In the genomic region with DNA sequence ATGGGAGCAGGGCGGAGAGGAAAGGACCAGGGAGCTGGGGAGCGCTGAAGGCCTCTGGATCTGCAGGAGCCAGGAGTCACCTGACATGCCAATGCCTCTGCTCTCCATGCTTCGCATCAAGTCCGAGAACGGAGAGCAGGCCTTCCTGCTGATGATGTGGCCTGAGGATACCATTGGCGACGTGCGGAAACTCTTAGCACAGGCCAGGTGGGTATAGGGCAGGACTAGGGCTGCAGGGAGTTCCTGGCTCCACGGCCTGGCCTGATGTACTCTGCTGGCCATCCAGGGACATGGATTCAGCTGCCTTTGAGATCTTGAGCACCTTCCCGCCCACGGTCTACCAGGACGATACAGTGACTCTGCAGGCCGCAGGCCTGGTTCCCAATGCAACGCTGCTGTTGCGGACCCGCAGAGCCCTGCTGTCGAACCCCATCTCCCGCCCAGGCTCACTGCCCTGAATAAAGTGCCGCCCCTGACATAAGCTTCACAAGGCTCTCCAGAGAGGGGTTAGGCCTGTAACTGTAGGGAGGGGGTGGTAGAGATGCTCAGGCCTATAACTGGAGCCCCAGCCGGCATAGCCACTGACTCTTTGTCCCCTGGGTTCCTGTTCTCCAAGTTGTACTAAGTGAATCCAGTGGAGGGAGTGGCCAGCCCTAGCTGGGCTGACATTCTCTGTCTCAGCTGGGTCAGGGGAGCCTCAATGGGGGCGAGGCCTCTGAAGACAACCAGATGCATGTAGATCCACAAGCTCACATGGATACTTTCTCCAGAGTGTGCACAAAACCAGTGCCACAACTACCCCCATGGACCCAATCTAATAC, we compare ENCODE assay signal across 9 mouse cellular contexts. TPM values are rescaled to one million over a fixed set of nuclear protein-coding genes. Genes with fewer than 3 reads are reported as not detected.
DNase-seq lines count a peak whose midpoint lies in the region; ATAC-seq and TF ChIP-seq lines count a peak whose summit lies in the region.
"Had no signal": no experiment of that assay in that cellular context is flagged by ENCODE, and none has a peak within 500 bp of the region (broad histone marks: within the 10 kb centered on the region; RNA-seq: fewer than 3 reads in every experiment).

No protein-coding gene starts in this region.

- ATAC-seq in heart, embryonic 14.5 days (ENCODE audit: insufficient number of reproducible peaks, insufficient read depth, low FRiP score, low read depth), result no peak
- ATAC-seq in limb, embryonic 14.5 days (ENCODE audit: low FRiP score, low read depth), result no peak

- 85% methylated on average over 21 of the region's 21 CpGs for WGBS in heart, embryonic 14.5 days
- WGBS in limb, embryonic 14.5 days, result 85% methylated on average over 20 of the region's 21 CpGs
- WGBS in kidney, adult 2 months, result 90% methylated on average over 21 of the region's 21 CpGs

- no peak overlapping the region for H3K4me3 ChIP-seq in heart, embryonic 14.5 days (ENCODE audit: control insufficient read depth in 1 of 2, insufficient read depth in 1 of 2, low read depth in 1 of 2, low read length in 2 of 2)
- no peak overlapping the region for H3K4me3 ChIP-seq in limb, embryonic 14.5 days (replicated peaks; ENCODE audit: low read length)
- no peak overlapping the region for H3K4me3 ChIP-seq in kidney, adult 2 months (ENCODE audit: insufficient read depth, low read depth, low read length)

- H3K4me2 ChIP-seq in heart, embryonic 14.5 days (ENCODE audit: low read length), result no peak overlapping the region
- H3K4me2 ChIP-seq in limb, embryonic 14.5 days (replicated peaks; ENCODE audit: low read depth, low read length, severe bottlenecking), result no peak overlapping the region

- H3K36me3 ChIP-seq in heart, embryonic 14.5 days (ENCODE audit: control insufficient read depth, insufficient read depth, low read length), result peaks cover 21% of the 10 kb centered on the region
- peaks cover 17% of the 10 kb centered on the region for H3K36me3 ChIP-seq in limb, embryonic 14.5 days (ENCODE audit: control insufficient read depth, insufficient read depth, low read length)
- H3K36me3 ChIP-seq in kidney, adult 2 months (ENCODE audit: control insufficient read depth, insufficient read depth, low read length), result no peaks in the 10 kb centered on the region

- H3K9me3 ChIP-seq in heart, embryonic 14.5 days (ENCODE audit: control insufficient read depth, low read length), result no peaks in the 10 kb centered on the region
- no peaks in the 10 kb centered on the region for H3K9me3 ChIP-seq in limb, embryonic 14.5 days (ENCODE audit: control insufficient read depth, low read length)

- DNase-seq in heart, adult 9 months (ENCODE audit: low spot score in 2 of 2), result no peak
- peak; percentile 31 for DNase-seq in right cerebral cortex, postnatal 25 days
- no peak for DNase-seq in right cerebral cortex, postnatal 14 days
- DNase-seq in limb, embryonic 14.5 days (ENCODE audit: low spot score), result no peak
- DNase-seq in cerebellum, postnatal 4 days (ENCODE audit: low spot score in 2 of 2), result no peak
- no peak for DNase-seq in frontal cortex, postnatal 25 days (ENCODE audit: low spot score in 2 of 2)
- no peak for DNase-seq in kidney, adult 2 months
- DNase-seq: cerebellum, adult 18-20 months had no signal

- peaks cover 13 to 22% of the 10 kb centered on the region in 2 experiments for H3K4me1 ChIP-seq in heart, embryonic 14.5 days (ENCODE audit: control insufficient read depth in 2 of 2, insufficient read depth in 2 of 2, low read length in 2 of 2)
- peaks cover 22% of the 10 kb centered on the region for H3K4me1 ChIP-seq in limb, embryonic 14.5 days (ENCODE audit: control insufficient read depth, insufficient read depth, low read length)
- H3K4me1 ChIP-seq in kidney, adult 2 months (ENCODE audit: control insufficient read depth, insufficient read depth, low read length), result no peaks in the 10 kb centered on the region; the same call in 1 of the 2 replicates

- H3K27me3 ChIP-seq in heart, embryonic 14.5 days (ENCODE audit: control insufficient read depth, insufficient read depth, low read length), result no peaks in the 10 kb centered on the region
- H3K27me3 ChIP-seq in limb, embryonic 14.5 days (ENCODE audit: control insufficient read depth, insufficient read depth, low read length), result no peaks in the 10 kb centered on the region
- H3K27me3 ChIP-seq in kidney, adult 2 months (replicated peaks; ENCODE audit: control insufficient read depth, insufficient read depth, low read length), result no peaks in the 10 kb centered on the region

- no peak overlapping the region for H3K27ac ChIP-seq in heart, embryonic 14.5 days (replicated peaks in 1 of 2; ENCODE audit: control insufficient read depth in 1 of 2, insufficient read depth in 1 of 2, low read depth in 2 of 2, low read length in 2 of 2)
- H3K27ac ChIP-seq in limb, embryonic 14.5 days (replicated peaks; ENCODE audit: low read depth, low read length), result no peak overlapping the region
- no peak overlapping the region for H3K27ac ChIP-seq in kidney, adult 2 months (ENCODE audit: insufficient read depth, low read depth, low read length)

- TF ChIP-seq CTCF in kidney, adult 2 months (conservative IDR thresholded peaks at IDR 0.05; ENCODE audit: insufficient read depth, insufficient read length, low read depth, low read length), result no peak

- no peak for TF ChIP-seq POLR2A in limb, embryonic 14.5 days (IDR thresholded peaks at IDR 0.05; ENCODE audit: borderline replicate concordance, extremely low read depth, insufficient read depth, insufficient read length)
- TF ChIP-seq POLR2A in kidney, adult 2 months (IDR thresholded peaks at IDR 0.05; ENCODE audit: low read depth, low read length), result no peak

- H3K9ac ChIP-seq in heart, embryonic 14.5 days (ENCODE audit: low read length), result peak overlapping the region; percentile 87; the same call in 1 of the 2 replicates
- peak overlapping the region; percentile 21; the same call in 1 of the 2 replicates for H3K9ac ChIP-seq in limb, embryonic 14.5 days (ENCODE audit: low read depth, low read length, severe bottlenecking)

RNA-seq across cellular contexts. Expression of a gene that starts 2.1 kb away (rescaled TPM):
- 196 and 209 TPM in 2 replicates for polyA plus RNA-seq in heart, embryonic 14.5 days (2014; fragmentation: Nextera tagmentation; extraction: Ambion mirVana)
- polyA plus RNA-seq in limb, embryonic 14.5 days (2012; rRNA removed), result 325 and 365 TPM in 2 replicates
- polyA plus RNA-seq in limb, embryonic 14.5 days (2014; fragmentation: Nextera tagmentation; extraction: Ambion mirVana), result 532 and 538 TPM in 2 replicates
- 262 and 323 TPM in 2 replicates for polyA plus RNA-seq in kidney, adult 2 months (2012; rRNA removed)

RNA-seq across cellular contexts. Expression of a gene that starts 24.1 kb away (rescaled TPM):
- polyA plus RNA-seq in heart, embryonic 14.5 days (2014; fragmentation: Nextera tagmentation; extraction: Ambion mirVana), result 1.1 and 2.9 TPM in 2 replicates
- polyA plus RNA-seq in limb, embryonic 14.5 days (2012; rRNA removed), result 21.9 and 24.1 TPM in 2 replicates
- polyA plus RNA-seq in limb, embryonic 14.5 days (2014; fragmentation: Nextera tagmentation; extraction: Ambion mirVana), result 7.6 and 12.0 TPM in 2 replicates
- 5.6 and 5.9 TPM in 2 replicates for polyA plus RNA-seq in kidney, adult 2 months (2012; rRNA removed)

RNA-seq across cellular contexts. Expression of a gene that starts 31.6 kb away (rescaled TPM):
- 10.7 and 16.4 TPM in 2 replicates for polyA plus RNA-seq in heart, embryonic 14.5 days (2014; fragmentation: Nextera tagmentation; extraction: Ambion mirVana)
- polyA plus RNA-seq in limb, embryonic 14.5 days (2012; rRNA removed), result 9.0 and 10.3 TPM in 2 replicates
- polyA plus RNA-seq in limb, embryonic 14.5 days (2014; fragmentation: Nextera tagmentation; extraction: Ambion mirVana), result 15.5 and 18.1 TPM in 2 replicates
- 14.8 and 65.1 TPM in 2 replicates for polyA plus RNA-seq in kidney, adult 2 months (2012; rRNA removed)
